Mouse (Mus musculus) ES-Bruce4 (cell line): ENCODE results near the gene Esyt1.

Source experiments
- CTCF ChIP-seq: IDR thresholded peaks from one replicate; pipeline ENCODE4 v1.8.1; 2011; ENCODE audit warnings: low read depth, low read length
- EP300 ChIP-seq: IDR thresholded peaks from 2 replicates; pipeline ENCODE4 v1.6.1; 2011; ENCODE audit warnings: low read depth, low read length; ENCODE audit not compliant: insufficient read depth

- TF ChIP-seq CTCF (peak; percentile 48), EP300 (no peak)
Observed at GRCm38 (mm10) chr10:128505974-128506373, 19.7 kb downstream of the Esyt1 start.
